Mouse (Mus musculus) regulatory T cell (primary cell): Measurements from ENCODE around the gene Pdia5.

Source experiments
- in situ Hi-C: fragments of 300-600 bp; cut with MboI, MseI; formaldehyde crosslinking; loops from one replicate; pipeline ENCODE4 v1.15.1; 2025; ENCODE audit warnings: high pct_unique_total_duplicates

Pdia5 gene

GRCm38 (mm10) chr16:35490231-35491070 is at the start of gene Pdia5:
Gene Pdia5, minus strand, starts transcription at chr16:35490873.
- in situ Hi-C loops, result no loop called here

- in situ Hi-C loops, result no loop called here
These were observed 48.4 kb upstream of the Pdia5 start for GRCm38 (mm10) chr16:35539041-35539440.

- in situ Hi-C loops, result no loop called here
These were observed 47.0 kb upstream of the Pdia5 start for GRCm38 (mm10) chr16:35537651-35538050.

GRCm38 (mm10) chr16:35534630-35535029 is 44.0 kb upstream of the Pdia5 start:
- in situ Hi-C loops, result loop anchor here (5.0 kb wide), 1 partner anchor 98 kb away; no protein-coding TSS in a partner anchor

- in situ Hi-C loops, result no loop called here
These were observed 33.5 kb upstream of the Pdia5 start for GRCm38 (mm10) chr16:35524200-35524599.

- in situ Hi-C loops, result no loop called here
These were observed 28.6 kb upstream of the Pdia5 start for GRCm38 (mm10) chr16:35519245-35519644.

GRCm38 (mm10) chr16:35517976-35518951 is 27.6 kb upstream of the Pdia5 start:
- in situ Hi-C loops, result no loop called here

- in situ Hi-C loops, result no loop called here
These were observed 25.4 kb upstream of the Pdia5 start for GRCm38 (mm10) chr16:35515977-35516612.

GRCm38 (mm10) chr16:35509331-35510070 is 18.8 kb upstream of the Pdia5 start:
- in situ Hi-C loops, result no loop called here

GRCm38 (mm10) chr16:35508581-35508980 is 17.9 kb upstream of the Pdia5 start:
- in situ Hi-C loops, result no loop called here

- in situ Hi-C loops, result no loop called here
These were observed 15.1 kb upstream of the Pdia5 start for GRCm38 (mm10) chr16:35505786-35506185.

GRCm38 (mm10) chr16:35504266-35504665 is 13.6 kb upstream of the Pdia5 start:
- in situ Hi-C loops, result no loop called here

- in situ Hi-C loops, result no loop called here
These were observed 11.8 kb upstream of the Pdia5 start for GRCm38 (mm10) chr16:35502456-35502855.

- in situ Hi-C loops, result no loop called here
These were observed 10.6 kb upstream of the Pdia5 start for GRCm38 (mm10) chr16:35501106-35501760.

GRCm38 (mm10) chr16:35500342-35500741 is 9.7 kb upstream of the Pdia5 start:
- in situ Hi-C loops, result no loop called here

GRCm38 (mm10) chr16:35489793-35490192 is 880 bp downstream of the Pdia5 start:
- in situ Hi-C loops, result loop anchor here (10.0 kb wide), 1 partner anchor 325 kb away; no protein-coding TSS in a partner anchor

- in situ Hi-C loops, result loop anchor here (10.0 kb wide), 1 partner anchor 326 kb away; no protein-coding TSS in a partner anchor
These were observed 1.5 kb downstream of the Pdia5 start for GRCm38 (mm10) chr16:35489066-35489718.

- in situ Hi-C loops, result loop anchor here (10.0 kb wide), 1 partner anchor 327 kb away; no protein-coding TSS in a partner anchor
These were observed 2.9 kb downstream of the Pdia5 start for GRCm38 (mm10) chr16:35487776-35488175.

- in situ Hi-C loops, result loop anchor here (10.0 kb wide), 1 partner anchor 328 kb away; no protein-coding TSS in a partner anchor
These were observed 3.6 kb downstream of the Pdia5 start for GRCm38 (mm10) chr16:35487056-35487455.

GRCm38 (mm10) chr16:35485711-35486110 is 5.0 kb downstream of the Pdia5 start:
- in situ Hi-C loops, result loop anchor here (10.0 kb wide), 1 partner anchor 329 kb away; no protein-coding TSS in a partner anchor
